ENCODE assay signal across 10 mouse cellular contexts in the genomic region with DNA sequence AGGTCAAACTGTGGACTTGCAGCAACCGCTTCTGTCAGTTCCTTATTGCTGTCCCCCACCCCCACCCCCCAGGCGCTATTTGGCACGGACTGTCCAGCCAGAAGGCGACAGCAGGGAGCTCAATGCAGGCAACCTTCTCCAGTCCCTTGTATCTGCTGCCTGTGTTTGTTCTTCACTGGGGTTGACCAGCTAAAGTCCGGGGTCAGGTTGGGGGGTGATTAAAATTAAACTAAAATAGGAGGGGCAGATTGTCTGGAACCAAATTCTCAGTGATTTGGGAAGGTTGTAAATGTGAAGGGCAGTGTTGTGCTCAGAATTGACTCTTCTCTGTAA. TPM values are rescaled to one million over a fixed set of nuclear protein-coding genes. Genes with fewer than 3 reads are reported as not detected.
DNase-seq lines count a peak whose midpoint lies in the region; ATAC-seq lines count a peak whose summit lies in the region.
"Had no signal": no experiment of that assay in that cellular context is flagged by ENCODE, and none has a peak within 500 bp of the region (broad histone marks: within the 10 kb centered on the region; RNA-seq: fewer than 3 reads in every experiment).

No protein-coding gene starts in this region.

- no peaks in the 10 kb centered on the region for H3K9me3 ChIP-seq in lung, embryonic 15.5 days
- no peaks in the 10 kb centered on the region for H3K9me3 ChIP-seq in hindbrain, embryonic 11.5 days (ENCODE audit: control insufficient read depth, low read length)
- H3K9me3 ChIP-seq in limb, embryonic 12.5 days, result no peaks in the 10 kb centered on the region
- H3K9me3 ChIP-seq in stomach, embryonic 16.5 days (replicated peaks; ENCODE audit: control insufficient read depth, low read length), result no peaks in the 10 kb centered on the region

- H3K27ac ChIP-seq in lung, embryonic 15.5 days, result no peak overlapping the region
- no peak overlapping the region for H3K27ac ChIP-seq in hindbrain, embryonic 11.5 days (ENCODE audit: low read depth, low read length)
- H3K27ac ChIP-seq in limb, embryonic 12.5 days, result no peak overlapping the region
- no peak overlapping the region for H3K27ac ChIP-seq in stomach, embryonic 16.5 days (ENCODE audit: low read length)

- DNase-seq in lung, postnatal 36 days, result no peak
- DNase-seq in hindbrain, embryonic 11.5 days (ENCODE audit: low spot score), result no peak
- no peak for DNase-seq in spleen, postnatal 4 days (ENCODE audit: low spot score in 2 of 2)
- DNase-seq in cerebellum, adult 11-12 months, result no peak
- DNase-seq in embryo, embryonic 10.5 days (ENCODE audit: low spot score), result no peak
- DNase-seq: heart, adult 11 months had no signal

- H3K4me3 ChIP-seq in lung, embryonic 15.5 days, result peak overlapping the region; percentile 43
- H3K4me3 ChIP-seq in hindbrain, embryonic 11.5 days (ENCODE audit: low read depth, low read length), result peak overlapping the region; percentile 51
- H3K4me3 ChIP-seq in limb, embryonic 12.5 days (replicated peaks), result peak overlapping the region; percentile 51
- peak overlapping the region; percentile 50 for H3K4me3 ChIP-seq in stomach, embryonic 16.5 days (replicated peaks; ENCODE audit: low read length)

- no peaks in the 10 kb centered on the region for H3K4me1 ChIP-seq in lung, embryonic 15.5 days
- no peaks in the 10 kb centered on the region; the same call in 1 of the 2 replicates for H3K4me1 ChIP-seq in hindbrain, embryonic 11.5 days (replicated peaks; ENCODE audit: control insufficient read depth, insufficient read depth, low read length)
- peaks cover 12% of the 10 kb centered on the region for H3K4me1 ChIP-seq in limb, embryonic 12.5 days (replicated peaks)
- no peaks in the 10 kb centered on the region for H3K4me1 ChIP-seq in stomach, embryonic 16.5 days (ENCODE audit: control insufficient read depth, insufficient read depth, low read length)

- H3K9ac ChIP-seq in lung, embryonic 15.5 days, result no peak overlapping the region
- H3K9ac ChIP-seq in hindbrain, embryonic 11.5 days (ENCODE audit: low read depth, low read length), result peak overlapping the region; percentile 62
- no peak overlapping the region for H3K9ac ChIP-seq in limb, embryonic 12.5 days (replicated peaks)
- no peak overlapping the region for H3K9ac ChIP-seq in stomach, embryonic 16.5 days (ENCODE audit: low read length)

- H3K4me2 ChIP-seq in lung, embryonic 15.5 days, result peak overlapping the region; percentile 81
- H3K4me2 ChIP-seq in hindbrain, embryonic 11.5 days (replicated peaks; ENCODE audit: low read depth, low read length), result peak overlapping the region; percentile 87
- H3K4me2 ChIP-seq in limb, embryonic 12.5 days, result peak overlapping the region; percentile 94
- peak overlapping the region; percentile 81 for H3K4me2 ChIP-seq in stomach, embryonic 16.5 days (ENCODE audit: low read depth, low read length)

- 2% methylated on average over 5 of the region's 5 CpGs for WGBS in lung, embryonic 15.5 days
- under 1% methylated on average over 5 of the region's 5 CpGs for WGBS in hindbrain, embryonic 11.5 days
- 3% methylated on average over 5 of the region's 5 CpGs for WGBS in limb, embryonic 12.5 days
- 2% methylated on average over 5 of the region's 5 CpGs for WGBS in stomach, embryonic 16.5 days

- H3K27me3 ChIP-seq in lung, embryonic 15.5 days, result peaks cover 17% of the 10 kb centered on the region
- no peaks in the 10 kb centered on the region for H3K27me3 ChIP-seq in hindbrain, embryonic 11.5 days (ENCODE audit: control insufficient read depth, insufficient read depth, low read length)
- H3K27me3 ChIP-seq in limb, embryonic 12.5 days, result peaks cover 31% of the 10 kb centered on the region
- peaks cover 14% of the 10 kb centered on the region; the same call in 1 of the 2 replicates for H3K27me3 ChIP-seq in stomach, embryonic 16.5 days (ENCODE audit: control insufficient read depth, insufficient read depth, low read length)
- H3K27me3 ChIP-seq: Patski had no signal

- no peaks in the 10 kb centered on the region for H3K36me3 ChIP-seq in lung, embryonic 15.5 days
- no peaks in the 10 kb centered on the region for H3K36me3 ChIP-seq in hindbrain, embryonic 11.5 days (ENCODE audit: control insufficient read depth, insufficient read depth, low read length)
- no peaks in the 10 kb centered on the region for H3K36me3 ChIP-seq in limb, embryonic 12.5 days
- no peaks in the 10 kb centered on the region for H3K36me3 ChIP-seq in stomach, embryonic 16.5 days (ENCODE audit: control insufficient read depth, insufficient read depth, low read length)

- no peak for ATAC-seq in lung, embryonic 15.5 days (ENCODE audit: borderline replicate concordance, extremely low read depth, low FRiP score, low TSS enrichment)
- ATAC-seq in hindbrain, embryonic 11.5 days (ENCODE audit: low FRiP score), result peak; percentile 63
- no peak for ATAC-seq in limb, embryonic 12.5 days (ENCODE audit: insufficient number of reproducible peaks, insufficient read depth, low FRiP score, low TSS enrichment, low read depth)
- ATAC-seq in stomach, embryonic 16.5 days (ENCODE audit: insufficient read depth, low FRiP score), result no peak

RNA-seq across cellular contexts. Expression of gene Fut9, which starts 0.2 kb away (rescaled TPM):
- 0.69 and 0.74 TPM in 2 replicates for polyA plus RNA-seq in lung, embryonic 15.5 days (2015; fragmentation: Nextera tagmentation; extraction: Ambion mirVana)
- polyA plus RNA-seq in hindbrain, embryonic 11.5 days (2014; fragmentation: Nextera tagmentation; extraction: Ambion mirVana), result 1.9 and 2.2 TPM in 2 replicates
- 0.36 and 0.41 TPM in 2 replicates for polyA plus RNA-seq in limb, embryonic 12.5 days (2016; fragmentation: Nextera tagmentation; extraction: Ambion mirVana)
- 2.0 TPM in 2 replicates for polyA plus RNA-seq in stomach, embryonic 16.5 days (2015; fragmentation: Nextera tagmentation; extraction: Ambion mirVana)
